Mouse (Mus musculus): ENCODE data around the gene Fstl4.
A peak's percentile ranks its signal among the peaks of the same experiment; 100 is the strongest.
"Not testable (repeated sequence)": the region's sequence is repeated elsewhere in the genome, so short reads cannot be mapped to it uniquely, and the experiment has no call there.

The Fstl4 gene

DNA sequence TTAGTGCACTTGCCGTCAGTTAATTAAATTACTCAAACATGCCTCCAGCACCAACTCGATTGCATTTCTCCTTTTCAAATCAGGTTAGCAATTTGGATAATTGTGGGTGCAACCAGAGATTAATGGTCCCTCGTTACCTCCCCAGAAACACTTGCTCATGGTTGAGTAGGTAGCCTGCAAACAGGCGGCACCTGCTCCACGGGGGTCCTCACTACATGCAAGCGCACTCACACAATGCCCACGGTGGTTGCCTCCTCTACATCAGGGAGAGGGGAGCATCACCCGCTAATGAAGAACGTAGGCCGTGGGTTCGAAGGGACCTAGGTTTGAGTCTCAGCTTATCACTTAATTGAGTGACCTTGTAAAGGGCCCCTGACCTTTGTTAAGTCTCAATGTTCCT lies 371.9 kb downstream of the Fstl4 start:
- no peak for DNase-seq (ENCODE audit: low spot score in 2 of 2)

DNA sequence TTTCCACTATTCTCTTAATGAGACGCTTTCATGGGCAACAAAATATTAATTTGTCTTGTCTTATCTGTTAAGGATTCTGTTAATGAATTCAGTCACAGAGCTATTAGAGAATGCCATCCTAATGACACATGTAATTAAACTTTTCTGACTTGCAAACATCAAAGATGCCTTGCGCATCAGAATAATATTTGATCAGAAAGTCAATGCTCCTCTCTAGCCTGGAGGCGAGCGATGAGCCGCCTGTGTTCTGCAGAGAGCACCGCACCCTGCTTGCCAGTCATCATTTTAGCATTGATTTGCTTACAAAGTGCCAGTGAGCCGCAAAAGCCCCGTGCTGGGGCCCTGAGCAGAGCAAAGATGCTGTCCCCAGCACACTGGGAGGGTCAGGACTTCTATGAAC lies 372.9 kb downstream of the Fstl4 start:
- no peak for DNase-seq (ENCODE audit: low spot score in 2 of 2)

DNA sequence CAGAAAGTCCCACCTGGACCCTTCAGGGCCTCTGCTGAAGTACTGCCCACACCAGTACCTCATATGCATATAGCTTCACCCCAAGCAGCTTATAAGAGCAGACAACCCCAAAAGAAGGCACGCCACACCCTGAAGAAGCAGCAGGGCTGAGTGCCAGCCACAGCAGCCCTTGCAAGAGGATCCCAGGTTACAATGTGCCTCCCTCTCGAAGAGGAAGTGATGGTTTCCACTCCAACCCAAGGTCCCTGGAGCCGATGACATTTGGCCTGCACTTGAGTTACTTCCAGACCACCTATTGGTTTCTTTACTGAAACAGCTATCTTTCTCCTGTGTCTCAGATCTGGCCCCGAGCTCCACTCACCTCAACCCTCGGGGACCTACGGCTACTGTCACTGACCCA lies 373.8 kb downstream of the Fstl4 start:
- no peak for DNase-seq (ENCODE audit: low spot score in 2 of 2)

DNA sequence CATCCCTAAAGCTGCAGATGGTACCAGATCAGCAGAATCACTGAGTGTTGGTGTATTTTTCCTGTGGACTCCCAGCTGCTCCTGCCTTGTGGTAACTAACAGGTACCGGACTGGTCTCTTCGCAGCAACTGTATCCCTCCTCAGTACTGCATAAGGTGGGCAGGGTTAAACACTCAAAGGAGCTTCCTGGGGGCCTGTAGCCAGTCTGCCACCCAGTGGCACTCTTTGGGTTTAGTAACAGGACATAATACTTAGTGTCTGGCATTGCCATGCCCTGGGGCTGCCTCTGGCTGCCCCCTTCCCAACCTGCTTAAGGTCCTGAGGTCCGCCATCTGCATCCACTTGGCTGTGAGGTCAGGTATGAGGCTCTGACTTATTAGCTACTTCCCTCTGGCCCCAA lies 375.2 kb downstream of the Fstl4 start:
- DNase-seq (ENCODE audit: low spot score in 2 of 2), result peak; percentile 48 to 51

DNA sequence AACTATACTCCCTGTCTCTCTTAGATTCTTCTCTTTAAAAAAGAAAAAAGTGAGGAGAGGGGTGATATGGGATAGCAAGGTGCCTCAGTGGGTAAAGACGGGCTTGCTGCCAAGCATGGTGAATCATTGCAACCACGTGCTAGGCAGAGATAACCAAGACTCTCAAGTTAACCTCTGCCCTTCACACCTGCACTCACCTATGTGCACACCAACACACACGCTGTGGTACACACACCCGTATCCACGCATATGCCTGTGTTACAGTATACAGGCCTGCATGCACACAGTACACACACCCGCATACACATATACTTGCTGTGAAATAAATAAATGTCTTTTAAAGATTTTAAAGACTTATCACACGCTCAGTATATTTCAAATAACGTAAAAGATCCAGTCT lies 375.8 kb downstream of the Fstl4 start:
- no peak for DNase-seq (ENCODE audit: low spot score in 2 of 2)

DNA sequence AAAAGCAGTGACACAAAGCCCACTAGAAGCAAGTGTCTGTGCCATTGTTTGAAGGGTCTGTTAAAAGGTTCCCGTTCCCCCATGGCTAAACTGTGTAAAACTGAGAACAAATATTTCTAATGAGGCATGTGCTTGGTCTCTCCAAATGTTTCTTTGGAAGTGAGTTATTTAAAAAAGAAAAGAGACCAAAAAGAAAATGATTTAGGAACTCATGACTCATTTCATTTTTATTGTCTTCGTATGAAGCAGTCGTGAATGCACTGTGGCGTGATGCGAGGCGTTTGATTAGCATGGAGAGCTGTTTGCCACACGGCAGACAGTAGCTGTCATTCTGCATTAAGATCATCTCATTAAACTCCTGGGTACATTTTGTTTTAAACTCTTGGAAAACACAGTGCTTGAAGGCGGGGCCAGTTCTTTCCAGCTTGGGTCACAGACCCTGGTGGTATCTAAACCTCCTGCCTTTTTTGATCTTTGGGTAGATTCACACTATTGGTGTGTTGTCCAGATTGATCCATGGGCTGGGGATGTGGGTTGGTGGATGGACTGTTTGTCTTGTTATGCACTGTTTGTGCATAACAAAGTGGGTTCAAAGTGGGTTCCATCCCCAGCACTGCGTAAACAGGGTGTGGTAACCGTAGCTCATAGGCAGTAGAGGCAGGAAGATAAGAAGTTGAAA lies 376.4 kb downstream of the Fstl4 start:
- DNase-seq (ENCODE audit: low spot score in 2 of 2), result no peak

DNA sequence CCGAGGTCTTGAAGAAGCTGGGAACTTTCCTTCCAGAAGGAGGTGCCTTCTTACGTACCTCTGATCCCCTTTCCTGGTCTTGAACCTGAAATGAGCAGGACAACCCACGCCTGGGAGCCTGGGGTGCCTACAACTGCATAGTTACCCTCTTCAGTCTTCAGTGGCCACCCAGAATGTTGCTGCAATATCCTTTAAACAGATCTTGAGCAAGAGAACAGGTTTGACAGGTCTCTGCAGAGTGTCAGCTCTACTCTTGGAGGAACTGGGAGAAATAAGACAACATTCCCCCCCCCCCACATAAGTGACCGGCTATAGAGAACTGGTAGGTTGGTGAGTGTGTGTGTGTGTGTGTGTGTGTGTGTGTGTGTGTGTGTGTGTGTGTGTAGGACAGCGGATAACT lies 379.1 kb downstream of the Fstl4 start:
- no peak for DNase-seq (ENCODE audit: low spot score in 2 of 2)

DNA sequence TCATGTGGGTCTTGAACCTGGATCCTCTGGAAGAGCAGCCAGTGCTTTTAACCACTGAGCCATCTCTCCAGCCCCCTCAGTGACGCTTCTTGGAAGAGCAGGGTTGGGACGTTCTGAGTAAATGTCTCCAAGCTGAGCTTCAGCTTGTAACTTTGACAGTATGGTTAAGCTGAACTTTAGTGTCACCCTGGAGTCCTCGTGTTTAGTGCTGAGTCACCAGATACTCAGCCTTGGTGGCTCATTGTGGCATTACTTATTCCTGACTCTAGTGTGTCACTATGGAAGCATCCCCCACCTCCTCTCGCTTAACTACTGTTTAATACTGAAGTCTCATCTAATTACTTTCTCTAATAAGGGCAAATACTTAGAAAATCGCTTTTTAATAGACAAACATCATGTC lies 380.1 kb downstream of the Fstl4 start:
- no peak for DNase-seq (ENCODE audit: low spot score in 2 of 2)

DNA sequence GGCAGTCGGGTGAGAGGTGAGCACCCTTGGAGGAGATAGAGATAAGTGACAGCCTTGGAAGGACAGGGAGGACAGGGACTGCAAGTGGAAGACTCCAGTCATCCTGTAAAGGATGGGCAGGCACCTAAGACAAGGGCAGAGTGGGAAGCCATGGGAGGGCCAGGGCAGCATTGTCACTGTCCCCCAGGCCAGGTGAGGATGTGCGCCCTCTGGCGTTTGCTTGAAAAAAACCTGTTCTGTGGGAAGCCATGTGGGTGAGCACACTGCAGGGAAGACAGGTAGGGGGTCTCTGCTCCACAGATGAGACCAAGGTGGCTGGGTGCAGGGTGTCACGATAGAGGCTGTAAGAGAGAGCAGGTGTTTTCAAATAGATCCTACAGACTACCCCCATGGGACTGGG lies 381.9 kb downstream of the Fstl4 start:
- DNase-seq (ENCODE audit: low spot score in 2 of 2), result peak in 1 of 2 experiments; percentile 76

DNA sequence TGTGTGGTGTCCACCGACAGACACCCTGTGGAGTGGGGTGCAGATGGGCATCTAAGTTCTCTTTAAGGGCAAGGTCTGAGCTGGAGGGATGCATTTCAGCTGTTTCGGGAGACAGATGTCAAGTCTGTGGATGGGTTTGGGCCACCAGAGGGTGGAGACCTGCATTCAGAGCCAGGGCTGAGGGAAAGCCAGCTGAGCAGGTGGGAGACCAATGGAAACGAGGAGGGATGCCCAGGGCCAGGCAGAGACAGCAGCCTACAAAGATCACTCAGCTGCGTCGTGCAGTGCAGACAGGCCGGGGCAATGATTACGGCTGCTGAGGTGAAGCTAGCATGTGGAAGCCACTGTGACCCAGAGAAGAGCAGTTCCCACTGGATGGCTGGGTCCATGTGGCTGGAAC lies 392.0 kb downstream of the Fstl4 start:
- DNase-seq (ENCODE audit: low spot score in 2 of 2), result no peak

DNA sequence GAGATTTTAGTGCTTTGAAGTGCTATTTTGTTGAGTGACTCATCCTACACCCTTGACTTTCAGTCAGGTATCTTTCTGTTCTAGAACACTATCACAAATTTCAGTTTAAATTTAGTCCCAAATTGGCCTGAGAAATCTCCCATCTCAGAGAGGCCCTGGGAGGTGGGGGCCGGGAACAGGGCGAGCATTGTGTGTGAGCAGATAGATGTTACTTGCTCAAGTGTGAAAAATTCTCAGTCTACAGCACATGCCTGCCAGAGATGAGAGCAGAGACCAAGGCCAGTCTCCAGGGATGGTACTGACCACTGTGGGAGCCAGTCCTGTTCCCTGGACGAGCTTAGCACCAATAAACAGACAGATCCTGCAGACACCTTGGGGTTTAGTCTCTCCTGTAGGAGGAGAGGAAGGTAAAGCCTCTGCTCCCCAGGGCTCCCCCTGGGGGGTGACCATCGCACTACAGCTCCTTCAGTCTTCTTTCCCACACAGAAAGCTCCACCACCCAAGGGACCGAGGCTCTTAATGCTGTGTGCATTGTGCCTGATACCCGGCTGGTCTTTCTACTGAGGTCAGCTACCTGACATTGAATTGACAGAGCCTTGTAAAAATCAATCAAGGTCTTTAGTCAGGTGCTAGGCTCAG lies 393.3 kb downstream of the Fstl4 start:
- peak in 1 of 2 experiments; percentile 51 for DNase-seq (ENCODE audit: low spot score in 2 of 2)

DNA sequence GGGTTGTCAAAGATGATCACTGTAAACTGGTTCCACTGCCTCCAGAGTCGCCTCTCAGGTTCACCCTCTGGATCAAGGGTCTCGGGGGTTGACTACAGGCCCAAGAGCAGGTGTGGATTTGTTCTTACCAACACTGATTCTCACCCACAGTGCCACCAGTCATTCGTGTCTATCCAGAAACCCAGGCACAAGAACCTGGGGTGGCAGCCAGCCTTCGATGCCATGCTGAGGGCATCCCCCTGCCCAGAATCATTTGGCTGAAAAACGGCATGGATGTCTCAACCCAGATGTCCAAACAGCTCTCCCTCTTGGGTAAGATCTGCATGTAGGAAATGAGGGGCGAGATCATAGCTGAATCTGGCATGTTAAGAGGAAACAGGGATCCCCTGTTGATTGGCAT lies 398.0 kb downstream of the Fstl4 start:
- DNase-seq (ENCODE audit: low spot score in 2 of 2), result no peak

DNA sequence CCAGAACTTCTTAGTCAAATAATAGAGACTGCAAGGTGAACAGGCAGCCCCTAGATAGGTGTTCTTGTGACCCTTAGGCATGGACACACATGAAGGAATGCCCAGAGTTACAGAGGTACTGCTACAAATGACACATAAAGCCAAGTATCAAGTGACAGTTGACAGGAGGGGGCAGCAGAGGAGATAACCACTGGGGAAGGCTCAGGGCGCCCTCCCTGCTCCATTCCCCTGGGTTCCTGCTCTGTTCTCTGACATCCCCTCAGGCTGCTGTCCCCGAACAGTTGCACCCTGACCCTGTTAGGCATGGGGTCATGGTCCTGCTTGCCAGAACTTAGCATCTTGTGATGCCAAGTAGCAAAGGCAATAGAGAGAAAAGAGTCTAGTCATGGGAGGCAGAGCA lies 402.0 kb downstream of the Fstl4 start:
- DNase-seq (ENCODE audit: low spot score in 2 of 2), result no peak

DNA sequence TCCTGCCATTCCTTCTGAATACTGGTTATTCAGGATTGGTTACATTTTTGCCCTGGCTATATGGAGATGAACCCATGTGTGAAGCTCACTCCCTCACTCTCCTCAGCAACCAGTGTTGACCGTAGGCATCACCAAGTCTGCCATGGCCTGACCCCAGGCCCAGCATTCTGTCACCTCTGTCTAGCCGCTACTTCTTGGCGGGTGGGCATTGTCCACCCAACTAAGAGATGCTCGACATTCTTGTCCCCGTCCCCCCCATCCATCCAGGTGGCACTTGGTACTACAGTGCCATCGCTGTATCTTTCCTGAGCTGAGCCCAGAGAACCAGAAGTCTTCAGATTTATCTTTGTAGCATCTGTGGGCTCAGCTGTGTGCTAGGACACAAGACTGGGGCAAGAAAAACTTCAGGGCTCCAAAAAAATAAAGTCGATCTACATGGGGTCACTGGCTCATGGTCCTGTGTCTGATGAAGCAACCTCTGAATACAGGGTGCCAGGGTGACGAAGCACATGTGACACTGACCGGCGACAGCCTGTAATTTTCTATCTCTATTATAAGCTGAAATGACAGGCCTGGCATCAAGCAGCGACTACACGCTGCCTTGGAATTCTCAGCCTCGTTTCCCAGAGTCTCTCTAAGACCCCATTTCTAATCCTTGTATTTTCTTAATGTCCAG lies 417.9 kb downstream of the Fstl4 start:
- no peak for DNase-seq (ENCODE audit: low spot score in 2 of 2)

DNA sequence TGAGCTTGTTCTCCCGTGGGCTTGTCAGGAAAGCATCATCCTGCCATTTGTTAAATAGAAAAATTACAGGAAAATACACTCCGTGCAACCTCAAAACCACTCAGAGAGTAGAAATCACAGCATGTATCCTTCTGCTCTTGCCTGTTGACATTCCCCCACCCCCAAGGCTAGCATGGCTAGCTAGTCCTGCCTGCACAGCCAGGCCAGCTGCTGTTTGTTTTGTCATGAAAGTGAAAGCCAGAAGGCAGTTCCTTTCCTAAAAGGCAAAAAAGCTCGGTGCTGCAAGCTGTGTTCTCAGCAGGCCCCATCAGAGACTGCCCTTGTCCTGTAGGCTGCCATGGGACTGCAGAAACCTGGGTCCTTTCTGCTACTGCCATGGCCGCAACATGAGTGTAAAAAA lies 418.4 kb downstream of the Fstl4 start:
- no peak for DNase-seq (ENCODE audit: low spot score in 2 of 2)

DNA sequence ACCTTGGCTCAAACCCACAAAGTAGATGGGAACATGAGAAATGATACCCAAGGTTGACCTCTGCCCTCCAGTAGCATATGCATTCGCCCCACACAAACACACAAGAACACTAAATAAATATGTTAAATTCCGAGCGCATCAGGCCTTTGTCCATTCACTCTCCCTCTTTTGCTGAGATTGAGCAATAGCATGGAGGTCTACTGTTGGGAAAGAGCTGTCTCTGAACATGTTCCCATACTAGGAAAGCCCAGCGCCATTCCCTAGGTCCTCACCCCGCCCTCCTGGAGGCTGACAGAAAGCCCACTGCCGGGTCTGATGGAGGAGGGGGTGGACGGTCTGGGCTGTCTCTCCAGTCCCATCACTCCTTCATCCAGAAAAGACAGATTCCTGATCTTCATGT lies 419.6 kb downstream of the Fstl4 start:
- DNase-seq (ENCODE audit: low spot score in 2 of 2), result no peak

DNA sequence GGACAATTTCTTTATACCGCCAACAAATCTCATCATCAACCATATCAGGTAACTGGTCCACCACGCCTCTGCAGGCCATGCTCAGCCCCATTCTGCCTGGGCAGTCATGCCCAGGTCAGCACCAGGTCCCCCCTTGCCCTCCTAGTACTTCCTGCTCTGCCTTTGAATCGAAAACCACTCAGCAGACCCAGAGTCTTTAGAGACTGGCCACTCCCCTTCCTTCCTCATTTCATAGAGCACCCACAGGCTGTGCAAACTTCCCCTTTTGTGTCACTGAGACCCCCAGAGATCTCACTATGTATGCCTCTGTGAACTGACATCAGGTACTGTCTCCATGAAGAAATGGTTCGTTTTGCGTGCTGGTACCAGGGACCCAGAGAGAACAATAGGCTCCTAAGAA lies 420.3 kb downstream of the Fstl4 start:
- no peak for DNase-seq (ENCODE audit: low spot score in 2 of 2)

DNA sequence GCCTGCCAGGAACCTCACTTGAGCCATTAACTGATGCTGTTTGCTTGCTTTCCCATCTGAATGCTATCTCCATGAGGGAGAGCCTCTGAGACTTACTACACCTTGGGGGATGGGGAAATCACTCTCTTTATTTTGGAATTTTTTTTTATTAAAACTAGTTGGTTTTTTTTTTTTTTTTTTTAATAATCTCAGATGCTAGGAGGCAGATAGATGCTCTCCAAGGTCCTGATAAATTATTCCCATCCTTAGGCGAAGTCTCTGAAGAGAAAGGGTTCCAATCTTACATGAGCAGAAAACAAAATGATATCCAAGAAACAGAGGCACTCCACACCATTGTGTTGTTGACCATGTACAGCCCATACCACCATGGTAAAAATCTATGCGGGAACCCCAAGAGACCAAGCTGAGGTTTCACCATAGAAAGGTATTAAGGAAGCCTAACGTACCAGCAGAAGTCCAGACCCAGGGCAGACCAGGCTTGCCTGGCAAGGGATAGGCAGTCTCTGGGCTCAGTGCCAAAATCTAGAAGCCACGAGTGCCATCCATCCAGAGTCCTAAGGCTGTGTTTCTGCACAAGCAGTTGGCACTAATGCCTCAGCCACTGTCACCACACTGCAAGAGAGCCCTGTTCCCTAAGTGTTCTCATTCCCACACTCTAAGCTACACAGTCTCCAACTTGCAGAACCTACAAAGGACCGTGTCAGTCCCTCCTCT lies 423.1 kb downstream of the Fstl4 start:
- DNase-seq (ENCODE audit: low spot score in 2 of 2), result no peak

DNA sequence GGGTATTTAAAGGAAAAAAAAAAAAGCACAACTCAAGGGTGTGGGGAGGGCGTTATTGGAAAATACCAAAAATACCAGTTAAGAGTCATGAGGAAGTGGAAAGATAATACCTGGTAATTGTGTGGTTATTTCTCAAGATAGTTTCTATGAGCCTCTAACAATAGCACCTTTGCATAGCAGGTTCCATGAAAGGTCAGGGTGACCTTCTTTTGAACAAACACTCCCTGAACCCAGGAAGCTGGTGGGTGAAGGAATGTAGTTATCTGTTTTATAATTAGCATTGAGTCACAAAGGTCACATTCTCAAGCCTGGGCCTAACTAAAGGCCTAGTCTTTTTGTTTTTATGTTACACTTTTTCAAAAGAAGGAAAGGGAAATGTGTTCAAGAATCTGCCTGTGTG lies 432.1 kb downstream of the Fstl4 start:
- DNase-seq (ENCODE audit: low spot score in 2 of 2), result not testable (repeated sequence)

DNA sequence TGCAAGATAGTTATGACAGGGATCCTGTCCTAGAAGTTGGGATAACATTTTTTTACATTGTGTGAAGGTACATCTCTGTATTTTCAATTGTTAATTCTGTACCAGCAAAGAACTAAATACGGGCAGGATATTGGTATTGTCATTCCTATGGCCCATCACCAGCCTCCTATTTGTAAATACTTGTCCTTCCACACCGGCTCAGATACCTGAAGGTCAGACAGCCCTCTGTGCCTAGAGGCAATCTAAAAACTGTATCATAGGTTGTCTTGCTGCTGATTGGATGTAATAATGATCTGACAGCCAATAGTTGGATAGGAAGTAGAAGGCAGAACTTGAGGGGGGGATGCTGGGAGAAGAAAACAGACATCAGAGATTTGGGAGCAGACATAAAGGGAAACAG lies 432.7 kb downstream of the Fstl4 start:
- DNase-seq (ENCODE audit: low spot score in 2 of 2), result no peak

DNA sequence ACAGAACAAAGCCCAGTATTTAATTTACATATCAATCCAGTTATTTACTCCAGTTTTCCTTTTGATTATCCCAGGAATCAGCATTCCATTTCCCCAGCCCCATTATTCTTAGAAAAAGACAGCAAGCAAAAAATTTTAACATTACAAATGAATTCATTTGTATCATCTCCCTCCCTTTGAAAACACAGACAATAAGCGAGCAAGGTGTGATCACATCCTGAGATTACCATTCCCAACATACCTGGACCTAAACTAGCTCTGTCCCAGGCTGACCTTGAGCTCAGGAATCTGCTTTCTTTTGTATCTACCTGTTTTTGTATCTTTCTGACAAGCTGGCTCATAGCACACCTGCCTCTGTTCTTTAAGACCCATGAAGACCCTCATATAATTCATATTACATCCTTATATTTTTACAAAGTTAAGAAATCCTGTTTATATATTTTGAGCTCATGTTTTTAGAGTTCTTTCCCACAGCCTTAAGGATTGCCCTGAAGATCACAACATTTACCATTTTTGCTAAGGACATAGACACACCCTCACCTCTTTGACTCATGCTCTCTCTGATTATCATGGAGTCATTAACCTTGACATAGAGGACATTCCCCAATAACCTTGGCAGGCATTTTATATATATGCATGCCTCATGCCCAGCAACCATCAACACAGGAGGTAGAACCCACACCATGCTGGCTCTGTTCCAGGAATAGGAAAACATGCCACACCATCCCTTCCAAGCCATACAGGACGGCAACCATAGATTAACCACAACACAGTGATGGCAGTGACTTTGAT lies 438.2 kb downstream of the Fstl4 start:
- DNase-seq (ENCODE audit: low spot score in 2 of 2), result no peak

DNA sequence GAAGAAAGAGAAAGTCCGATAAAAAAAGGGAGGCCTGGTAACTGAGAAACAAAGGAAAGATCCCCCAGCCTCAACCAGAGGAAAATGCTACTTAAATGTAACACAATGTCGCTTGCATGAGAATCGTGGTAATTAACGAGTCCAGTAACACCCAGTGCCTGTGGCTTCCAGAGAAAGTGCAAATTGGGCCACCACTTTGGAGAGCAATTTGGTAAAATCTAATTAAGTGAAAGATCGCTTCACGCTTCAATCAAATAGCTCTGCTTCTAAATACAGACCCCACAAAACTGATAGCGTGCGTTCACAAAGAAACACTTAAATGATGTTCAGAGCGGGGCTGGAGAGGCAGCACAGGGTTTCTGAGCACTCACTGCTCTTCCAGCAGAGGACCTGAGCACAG lies 446.4 kb downstream of the Fstl4 start:
- no peak for DNase-seq (ENCODE audit: low spot score in 2 of 2)
